In genomic region chr11:6628568-6628967, GRCm38 (mm10) we compare ENCODE assay signal across 9 mouse cellular contexts. TPM values are rescaled to one million over a fixed set of nuclear protein-coding genes. Genes with fewer than 3 reads are reported as not detected.
DNase-seq lines count a peak whose midpoint lies in the region; TF ChIP-seq lines count a peak whose summit lies in the region.
"Had no signal": no experiment of that assay in that cellular context is flagged by ENCODE, and none has a peak within 500 bp of the region (broad histone marks: within the 10 kb centered on the region; RNA-seq: fewer than 3 reads in every experiment).

No protein-coding gene starts in this region.

- peaks cover 32% of the 10 kb centered on the region for H3K79me2 ChIP-seq in MEL (ENCODE audit: control insufficient read depth, insufficient read depth, low read length, poor library complexity)

- TF ChIP-seq EP300 in MEL (IDR thresholded peaks at IDR 0.05; ENCODE audit: low read depth in 1 of 2, low read length in 2 of 2) = 0 out of 4 replicates have a peak, but pooled peaks of 1 of the 2 experiments have one; percentile 23

- TF ChIP-seq POLR2A in MEL (IDR thresholded peaks at IDR 0.05; ENCODE audit: control insufficient read depth in 1 of 2, insufficient read depth in 1 of 2, low read depth in 1 of 2, low read length in 2 of 2, poor library complexity in 1 of 2) = no peak; a peak in 1 of 4 replicates
- TF ChIP-seq POLR2A in brain, embryonic 14.5 days (IDR thresholded peaks at IDR 0.05; ENCODE audit: borderline replicate concordance, extremely low read depth, insufficient read depth, insufficient read length, poor library complexity, severe bottlenecking) = no peak

- no peak overlapping the region for H3K27ac ChIP-seq in left cerebral cortex, adult 2 months
- H3K27ac ChIP-seq in MEL (ENCODE audit: control insufficient read depth, low read depth, low read length) = peak overlapping the region; percentile 99

- H3K9me3 ChIP-seq in MEL (replicated peaks; ENCODE audit: insufficient read depth, low read length) = no peaks in the 10 kb centered on the region

- no peak overlapping the region for H3K4me3 ChIP-seq in left cerebral cortex, adult 2 months
- no peak overlapping the region for H3K4me3 ChIP-seq in MEL (ENCODE audit: control insufficient read depth in 1 of 2, insufficient read depth in 1 of 2, low read depth in 2 of 2, low read length in 2 of 2)

- TF ChIP-seq RAD21 in MEL (IDR thresholded peaks at IDR 0.05; ENCODE audit: low read depth, low read length) = peak; percentile 11

- H3K4me1 ChIP-seq in MEL (ENCODE audit: control insufficient read depth in 1 of 2, insufficient read depth in 2 of 2, low read length in 2 of 2) = peaks cover 11 to 25% of the 10 kb centered on the region in 2 experiments

- intact Hi-C loops in left cerebral cortex, adult 2 months (cut with DNase I) = loop anchor here (5.0 kb wide), 1 partner anchor 101 kb away; no protein-coding TSS in a partner anchor
- intact Hi-C loops in heart, postnatal 36 days (cut with DNase I) = loop anchor here (5.0 kb wide), 3 partner anchors 101 to 261 kb away; partner anchors contain the start of gene Purb

- H3K27me3 ChIP-seq in MEL (ENCODE audit: control insufficient read depth in 1 of 2, insufficient read depth in 2 of 2, low read length in 2 of 2) = no peaks in the 10 kb centered on the region

- H3K36me3 ChIP-seq in MEL (ENCODE audit: control insufficient read depth in 1 of 2, insufficient read depth in 2 of 2, low read length in 2 of 2) = peaks cover 6 to 27% of the 10 kb centered on the region in 2 experiments; a peak in 3 of 4 replicates

- DNase-seq in left cerebral cortex, adult 2 months (ENCODE audit: extremely low spot score in 1 of 2, low spot score in 2 of 2) = peak; percentile 28 to 37
- no peak for DNase-seq in left cerebral cortex, adult 11 months (ENCODE audit: low spot score)
- peak; percentile 84 for DNase-seq in MEL (ENCODE audit: low read depth, low spot score)
- peak; percentile 32 for DNase-seq in brain, embryonic 14.5 days (ENCODE audit: low read depth)
- peak; percentile 33 to 39 for DNase-seq in heart, postnatal 36 days
- peak; percentile 57 for DNase-seq in lung, postnatal 14 days
- DNase-seq in spleen, postnatal 10 days (ENCODE audit: low spot score in 2 of 2) = peak; percentile 62 to 83
- DNase-seq in ovary, postnatal 10 days (ENCODE audit: low spot score) = no peak

- H3K9ac ChIP-seq in MEL (ENCODE audit: control insufficient read depth, low read depth, low read length, poor library complexity, severe bottlenecking) = peak overlapping the region; percentile 92

- TF ChIP-seq CTCF in left cerebral cortex, adult 2 months (IDR thresholded peaks at IDR 0.05) = peak; percentile 65
- TF ChIP-seq CTCF in MEL (IDR thresholded peaks at IDR 0.05 in 2 of 3, conservative IDR thresholded peaks at IDR 0.05 in 1 of 3; ENCODE audit: control insufficient read depth in 1 of 3, insufficient read depth in 1 of 3, low read depth in 2 of 3, low read length in 3 of 3, poor library complexity in 1 of 3, severe bottlenecking in 1 of 3) = peak; percentile 64 to 83 (median 73)
- peak; percentile 68 for TF ChIP-seq CTCF in brain, embryonic 14.5 days (IDR thresholded peaks at IDR 0.05; ENCODE audit: borderline replicate concordance, extremely low read depth, insufficient read depth, insufficient read length)

TF ChIP-seq in MEL, 35 proteins besides CTCF, POLR2A, EP300 and RAD21:
- TF ChIP-seq ZNF384 (IDR thresholded peaks at IDR 0.05; ENCODE audit: low read depth, low read length) (no peak), MEF2A (IDR thresholded peaks at IDR 0.05; ENCODE audit: extremely low read depth, insufficient replicate concordance, low read depth, low read length, poor library complexity, severe bottlenecking) (no peak), SMC3 (IDR thresholded peaks at IDR 0.05; ENCODE audit: low read depth, low read length) (peak; percentile 49), MAZ (IDR thresholded peaks at IDR 0.05; ENCODE audit: low read depth, low read length) (peak; percentile 31; the same call in 1 of the 2 replicates), TCF12 (IDR thresholded peaks at IDR 0.05; ENCODE audit: low read depth, low read length) (no peak), SIN3A (IDR thresholded peaks at IDR 0.05; ENCODE audit: low read length) (no peak; the same call in 1 of the 2 replicates), RCOR1 (IDR thresholded peaks at IDR 0.05; ENCODE audit: low read depth, low read length) (no peak), HCFC1 (IDR thresholded peaks at IDR 0.05; ENCODE audit: low read depth, low read length) (no peak), ZMIZ1 (IDR thresholded peaks at IDR 0.05; ENCODE audit: low read depth, low read length) (no peak), GATA1 (IDR thresholded peaks at IDR 0.05; ENCODE audit: low read depth, low read length) (0 out of 2 replicates have a peak, but pooled peaks have one; percentile 14), USF2 (IDR thresholded peaks at IDR 0.05; ENCODE audit: borderline replicate concordance in 1 of 2, insufficient read depth in 1 of 2, low read depth in 1 of 2, low read length in 2 of 2) (no peak), CHD2 (IDR thresholded peaks at IDR 0.05; ENCODE audit: low read length) (no peak), BHLHE40 (IDR thresholded peaks at IDR 0.05; ENCODE audit: borderline replicate concordance, low read depth, low read length) (no peak), TAL1 (IDR thresholded peaks at IDR 0.05; ENCODE audit: low read length) (no peak), ZC3H11A (IDR thresholded peaks at IDR 0.05; ENCODE audit: low read depth, low read length) (peak; percentile 18; the same call in 1 of the 2 replicates), POLR2AphosphoS5 (IDR thresholded peaks at IDR 0.05; ENCODE audit: borderline replicate concordance, low read depth, low read length) (no peak), MYC (IDR thresholded peaks at IDR 0.05; ENCODE audit: low read depth, low read length) (peak; percentile 82), NELFE (IDR thresholded peaks at IDR 0.05; ENCODE audit: low read depth, low read length) (no peak), USF1 (IDR thresholded peaks at IDR 0.05; ENCODE audit: low read depth, low read length) (no peak), CHD1 (IDR thresholded peaks at IDR 0.05; ENCODE audit: low read depth, low read length) (no peak), ZKSCAN1 (IDR thresholded peaks at IDR 0.05; ENCODE audit: low read depth, low read length) (no peak), MXI1 (IDR thresholded peaks at IDR 0.05; ENCODE audit: low read depth, low read length) (no peak), E2F4 (IDR thresholded peaks at IDR 0.05; ENCODE audit: borderline replicate concordance, low read depth, low read length) (no peak), MAX (IDR thresholded peaks at IDR 0.05; ENCODE audit: low read length) (peak; percentile 74), KAT2A (conservative IDR thresholded peaks at IDR 0.05; ENCODE audit: low read depth, low read length) (no peak), JUND (IDR thresholded peaks at IDR 0.05; ENCODE audit: low read depth, low read length) (no peak)
TF ChIP-seq in MEL: peak in this region for 6.

RNA-seq across cellular contexts. Expression of gene Tbrg4, which starts 2.7 kb away (rescaled TPM):
- total RNA-seq in left cerebral cortex, adult 2 months (2021) = 10 to 100 TPM; 45.9 to 50.8 TPM
- 191 and 192 TPM in 2 replicates for total RNA-seq in MEL (2012; rRNA removed)
- polyA plus RNA-seq in MEL (2012; ENCODE audit: insufficient read depth in 1 of 2, insufficient read length in 2 of 2, low read depth in 1 of 2, low replicate concordance in 2 of 2, missing spikeins in 1 of 2) = 100 to 1,000 TPM; 278 to 756 TPM
- polyA plus RNA-seq in brain, embryonic 14.5 days (2012; rRNA removed) = 86.0 and 103 TPM in 2 replicates
- total RNA-seq in heart, postnatal 36 days (2021) = 10 to 100 TPM; 93.4 to 98.4 TPM

RNA-seq across cellular contexts. Expression of gene Wap, which starts 9.9 kb away (rescaled TPM):
- total RNA-seq in left cerebral cortex, adult 2 months (2021) = not detected
- total RNA-seq in MEL (2012; rRNA removed) = not detected in 2 replicates
- polyA plus RNA-seq in MEL (2012; ENCODE audit: insufficient read depth in 1 of 2, insufficient read length in 2 of 2, low read depth in 1 of 2, low replicate concordance in 2 of 2, missing spikeins in 1 of 2) = not detected
- not detected in 2 replicates for polyA plus RNA-seq in brain, embryonic 14.5 days (2012; rRNA removed)
- total RNA-seq in heart, postnatal 36 days (2021) = not detected
- polyA plus RNA-seq: heart, embryonic 16.5 days had no signal

RNA-seq across cellular contexts. Expression of gene Nacad, which starts 22.7 kb away (rescaled TPM):
- 10 to 100 TPM; 41.4 to 43.8 TPM for total RNA-seq in left cerebral cortex, adult 2 months (2021)
- total RNA-seq in MEL (2012; rRNA removed) = 0.10 and 0.12 TPM in 2 replicates
- polyA plus RNA-seq in MEL (2012; ENCODE audit: insufficient read depth in 1 of 2, insufficient read length in 2 of 2, low read depth in 1 of 2, low replicate concordance in 2 of 2, missing spikeins in 1 of 2) = under 1 TPM in 1 of 2 experiments, not detected in 1; 0.32 TPM
- 92.6 and 134 TPM in 2 replicates for polyA plus RNA-seq in brain, embryonic 14.5 days (2012; rRNA removed)
- 1 to 10 TPM in 1 of 2 experiments, under 1 TPM in 1; 0.92 to 1.0 TPM for total RNA-seq in heart, postnatal 36 days (2021)

RNA-seq across cellular contexts. Expression of gene Ramp3, which starts 29.8 kb away (rescaled TPM):
- 10 to 100 TPM; 13.0 to 13.5 TPM for total RNA-seq in left cerebral cortex, adult 2 months (2021)
- not detected in 2 replicates for total RNA-seq in MEL (2012; rRNA removed)
- not detected for polyA plus RNA-seq in MEL (2012; ENCODE audit: insufficient read depth in 1 of 2, insufficient read length in 2 of 2, low read depth in 1 of 2, low replicate concordance in 2 of 2, missing spikeins in 1 of 2)
- 8.6 and 12.1 TPM in 2 replicates for polyA plus RNA-seq in brain, embryonic 14.5 days (2012; rRNA removed)
- 1 to 10 TPM; 5.8 to 8.0 TPM for total RNA-seq in heart, postnatal 36 days (2021)

Comparison
In these comparisons a context has a peak if more than half of its experiments do, and no peak if none do; other contexts are left out.
1. DNase-seq: peak in left cerebral cortex, adult 2 months (2 of 2), MEL (single experiment), brain, embryonic 14.5 days (single experiment), heart, postnatal 36 days (2 of 2), lung, postnatal 14 days (single experiment) and spleen, postnatal 10 days (2 of 2); none in left cerebral cortex, adult 11 months (single experiment) and ovary, postnatal 10 days (single experiment).
2. RNA of gene Nacad, which starts 22.7 kb away (total RNA-seq): 41.4 to 43.8 TPM in left cerebral cortex, adult 2 months; 0.92 to 1.0 TPM in heart, postnatal 36 days and 0.10 to 0.12 TPM in MEL; every median in the first group is over 10 times any median in the second.
3. Peak in every context shown above with its lines, with median percentiles within 50 percentile points of each other: CTCF ChIP-seq.